Mouse (Mus musculus) heart, embryonic 14.5 days (tissue): ENCODE data around the gene Onecut3. TPM values are rescaled to one million over a fixed set of nuclear protein-coding genes. Genes with fewer than 3 reads are reported as not detected.
A peak's percentile ranks its signal among the peaks of the same experiment; 100 is the strongest.

Experiments used
- ATAC-seq: fragments of 200-750 bp; cut with Nextera tagmentation; 2 replicates; pipeline ENCODE4 v1.8.0; 2017; ENCODE audit warnings: low read depth, moderate TSS enrichment; ENCODE audit not compliant: insufficient number of reproducible peaks, insufficient read depth, low FRiP score
- H3K27ac ChIP-seq, 2 experiments: fragments of 200-500 bp in 1 of 2; fragments of 300-500 bp in 1 of 2; sonication (generic) in 1 of 2; replicated peaks in 1 of 2; 2 replicates each; pipeline ENCODE4 v1.5.1; 2012 to 2014; ENCODE audit warnings: low read depth in 2 of 2, low read length in 2 of 2, control low read depth in 1 of 2, mild to moderate bottlenecking in 1 of 2, mixed read lengths in 1 of 2; ENCODE audit not compliant: control insufficient read depth in 1 of 2, insufficient read depth in 1 of 2
- H3K27me3 ChIP-seq: fragments of 300-500 bp; sonication (generic); 2 replicates; pipeline ENCODE4 v1.6.1; 2014; ENCODE audit warnings: mild to moderate bottlenecking, low read length, control low read depth; ENCODE audit not compliant: control insufficient read depth, insufficient read depth
- H3K36me3 ChIP-seq: fragments of 300-500 bp; sonication (generic); 2 replicates; pipeline ENCODE4 v1.6.1; 2014; ENCODE audit warnings: mild to moderate bottlenecking, control low read depth, low read length, mixed read lengths; ENCODE audit not compliant: control insufficient read depth, insufficient read depth
- H3K4me1 ChIP-seq, 2 experiments: fragments of 200-500 bp in 1 of 2; fragments of 300-500 bp in 1 of 2; sonication (generic) in 1 of 2; 2 replicates each; pipeline ENCODE4 v1.6.1; 2012 to 2014; ENCODE audit warnings: low read length in 2 of 2, control low read depth in 1 of 2, mixed read lengths in 1 of 2; ENCODE audit not compliant: control insufficient read depth in 2 of 2, insufficient read depth in 2 of 2
- H3K4me2 ChIP-seq: fragments of 300-500 bp; sonication (generic); 2 replicates; pipeline ENCODE4 v1.6.1; 2014; ENCODE audit warnings: mild to moderate bottlenecking, low read length
- H3K4me3 ChIP-seq, 2 experiments: fragments of 200-500 bp in 1 of 2; fragments of 300-500 bp in 1 of 2; sonication (generic) in 1 of 2; 2 replicates each; pipeline ENCODE4 v1.5.1; 2012 to 2014; ENCODE audit warnings: low read length in 2 of 2, mild to moderate bottlenecking in 2 of 2, control low read depth in 1 of 2, low read depth in 1 of 2, moderate library complexity in 1 of 2; ENCODE audit not compliant: control insufficient read depth in 1 of 2, insufficient read depth in 1 of 2
- H3K9ac ChIP-seq: fragments of 300-500 bp; sonication (generic); 2 replicates; pipeline ENCODE4 v1.6.1; 2014; ENCODE audit warnings: mild to moderate bottlenecking, low read length
- H3K9me3 ChIP-seq: fragments of 300-500 bp; sonication (generic); 2 replicates; pipeline ENCODE4 v1.6.1; 2016; ENCODE audit warnings: low read length, control low read depth; ENCODE audit not compliant: control insufficient read depth
- WGBS: fragments of 180-500 bp; shearing (Covaris S2); extraction: QIAGEN DNeasy Blood & Tissue Kit; methylation state at CpG from one replicate; pipeline ENCODE4 v1.1.7; 2014; 5-methylcytosine and 5-hydroxymethylcytosine counted together
- polyA plus RNA-seq: library from polyadenylated mRNA; unstranded; fragments of >200 nt; fragmentation: Nextera tagmentation; extraction: Ambion mirVana; gene quantifications from 2 replicates; pipeline ENCODE4 v1.2.1, GENCODE M21; 2014

Onecut3 gene
- not detected in 2 replicates for polyA plus RNA-seq

DNA sequence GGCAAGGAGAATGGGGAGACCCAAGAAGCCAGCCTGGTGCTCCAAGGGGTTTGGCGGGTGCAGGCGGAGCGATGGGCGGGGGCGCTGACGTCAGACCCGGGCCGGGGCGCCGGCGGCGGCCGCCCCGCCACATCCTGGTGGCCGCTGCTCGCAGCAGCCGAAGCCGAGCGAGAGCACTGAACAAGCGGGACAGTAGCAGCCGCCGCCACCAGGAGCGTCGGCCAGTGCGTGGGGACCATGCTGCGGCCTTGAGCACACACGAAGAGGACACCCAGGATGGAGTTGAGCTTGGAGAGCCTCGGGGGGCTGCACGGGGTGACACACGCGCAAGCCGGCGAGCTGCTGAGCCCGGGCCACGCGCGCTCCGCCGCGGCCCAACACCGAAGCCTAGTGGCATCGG lies at the start of gene Onecut3:
Onecut3 (plus strand) TSS at position 104 of the 400 bp plus-strand sequence.
- peaks cover 4 to 20% of the 10 kb centered on the region in 2 experiments; a peak in 3 of 4 replicates for H3K4me1 ChIP-seq
- no peak within 1 kb of the TSS for H3K27ac ChIP-seq
- H3K27me3 ChIP-seq: peaks cover 98% of the 10 kb centered on the region
- peak within 1 kb of the TSS; percentile 85 for H3K4me2 ChIP-seq
- no peaks in the 10 kb centered on the region for H3K9me3 ChIP-seq
- peak; percentile 25; the same call in 1 of the 2 replicates for ATAC-seq
- no peaks in the 10 kb centered on the region for H3K36me3 ChIP-seq
- peak within 1 kb of the TSS; percentile 40 to 47 for H3K4me3 ChIP-seq
- WGBS: 2% methylated on average over 42 of the region's 42 CpGs
- peak within 1 kb of the TSS; percentile 60 for H3K9ac ChIP-seq

- H3K36me3 ChIP-seq: no peaks in the 10 kb centered on the region
- ATAC-seq: no peak
Observed at GRCm38 (mm10) chr10:80445052-80445451, 49.6 kb upstream of the Onecut3 start.

GRCm38 (mm10) chr10:80445898-80446601 lies 48.6 kb upstream of the Onecut3 start:
- H3K9ac ChIP-seq: no peak overlapping the region
- 7% methylated on average over 26 of the region's 26 CpGs for WGBS
- H3K27me3 ChIP-seq: peaks cover 9% of the 10 kb centered on the region; the same call in 1 of the 2 replicates

More at GRCm38 (mm10) chr10:80445052-80445451, 49.6 kb upstream of the Onecut3 start:
- Histone ChIP-seq H3K4me1 (peaks cover 0 to 2% of the 10 kb centered on the region in 2 experiments; a peak in 1 of 4 replicates), H3K27me3 (0 out of 2 replicates have a peak, but pooled peaks cover 2% of the 10 kb centered on the region), H3K9ac (no peak overlapping the region), H3K9me3 (no peaks in the 10 kb centered on the region), H3K4me3 (no peak overlapping the region), H3K27ac (no peak overlapping the region), H3K4me2 (no peak overlapping the region)
- WGBS: 45% methylated on average over 1 of the region's 1 CpGs

DNA sequence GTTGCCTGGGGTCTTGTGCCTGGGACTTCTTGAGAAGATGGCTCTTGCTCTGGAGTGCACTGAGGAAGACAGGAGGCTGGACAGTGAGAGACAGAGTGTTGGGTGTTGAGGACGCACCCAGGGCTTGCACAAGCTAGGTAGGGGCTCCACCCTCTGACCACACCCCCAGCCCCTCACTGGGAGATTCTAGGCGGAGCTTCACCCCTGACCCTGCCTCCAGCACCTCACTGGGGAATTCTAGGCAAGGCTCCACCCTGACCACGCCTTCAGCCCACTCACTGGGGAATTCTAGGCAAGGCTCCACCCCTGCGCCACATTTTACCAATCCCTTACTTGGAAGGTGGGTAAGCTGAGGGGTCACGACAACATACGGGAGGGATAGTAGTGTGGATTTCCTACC lies 44.0 kb upstream of the Onecut3 start:
- WGBS: 10% methylated on average over 6 of the region's 6 CpGs
- H3K27ac ChIP-seq: no peak overlapping the region
- no peak overlapping the region for H3K4me3 ChIP-seq
- peak; percentile 14; the same call in 1 of the 2 replicates for ATAC-seq
- no peaks in the 10 kb centered on the region for H3K9me3 ChIP-seq
- no peaks in the 10 kb centered on the region for H3K36me3 ChIP-seq
- no peak overlapping the region for H3K9ac ChIP-seq
- H3K4me2 ChIP-seq: no peak overlapping the region
- H3K27me3 ChIP-seq: peaks cover 11% of the 10 kb centered on the region; the same call in 1 of the 2 replicates
- H3K4me1 ChIP-seq: peaks cover 0 to 2% of the 10 kb centered on the region in 2 experiments; a peak in 1 of 4 replicates

More at GRCm38 (mm10) chr10:80445898-80446601, 48.6 kb upstream of the Onecut3 start:
- H3K4me3 ChIP-seq: no peak overlapping the region
- no peak overlapping the region for H3K27ac ChIP-seq
- H3K4me1 ChIP-seq: peaks cover 0 to 2% of the 10 kb centered on the region in 2 experiments; a peak in 1 of 4 replicates
- no peaks in the 10 kb centered on the region for H3K9me3 ChIP-seq
- no peak for ATAC-seq
- H3K36me3 ChIP-seq: no peaks in the 10 kb centered on the region
- no peak overlapping the region; the same call in 1 of the 2 replicates for H3K4me2 ChIP-seq

GRCm38 (mm10) chr10:80453601-80454000 lies 41.0 kb upstream of the Onecut3 start:
- ATAC-seq: no peak
- Histone ChIP-seq H3K27ac (no peak overlapping the region), H3K36me3 (no peaks in the 10 kb centered on the region), H3K4me3 (no peak overlapping the region), H3K4me2 (no peak overlapping the region), H3K4me1 (no peaks in the 10 kb centered on the region), H3K9me3 (no peaks in the 10 kb centered on the region), H3K27me3 (peaks cover 8% of the 10 kb centered on the region; the same call in 1 of the 2 replicates), H3K9ac (no peak overlapping the region)
- WGBS: 31% methylated on average over 10 of the region's 10 CpGs

- Histone ChIP-seq H3K4me1 (no peaks in the 10 kb centered on the region), H3K9me3 (no peaks in the 10 kb centered on the region), H3K4me2 (no peak overlapping the region), H3K27me3 (peaks cover 8% of the 10 kb centered on the region; the same call in 1 of the 2 replicates), H3K4me3 (no peak overlapping the region), H3K27ac (no peak overlapping the region), H3K36me3 (no peaks in the 10 kb centered on the region), H3K9ac (no peak overlapping the region)
- ATAC-seq: no peak
- 71% methylated on average over 5 of the region's 5 CpGs for WGBS
Observed at GRCm38 (mm10) chr10:80454781-80455180, 39.9 kb upstream of the Onecut3 start.

DNA sequence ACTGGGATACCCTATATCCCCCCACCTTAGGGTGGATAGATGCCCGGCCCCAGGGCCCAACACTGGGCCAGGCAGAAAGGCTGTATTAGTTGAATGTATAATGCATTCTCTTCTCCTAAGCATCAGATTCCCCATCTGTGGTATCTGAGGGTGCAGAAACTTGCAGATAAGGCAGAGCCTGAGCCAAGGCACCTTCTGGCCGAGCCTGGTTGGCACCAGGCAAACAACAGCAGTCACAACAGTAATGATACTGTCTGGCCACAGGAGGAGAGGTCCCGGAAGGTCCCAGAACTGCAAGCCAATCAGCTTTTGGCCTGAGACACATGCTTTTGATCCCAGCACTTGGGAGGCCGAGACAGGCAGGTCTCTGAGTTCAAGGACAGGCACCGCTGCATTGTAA lies 38.9 kb upstream of the Onecut3 start:
- Histone ChIP-seq H3K9me3 (no peaks in the 10 kb centered on the region), H3K4me3 (no peak overlapping the region), H3K4me2 (no peak overlapping the region), H3K4me1 (no peaks in the 10 kb centered on the region), H3K27ac (no peak overlapping the region), H3K36me3 (no peaks in the 10 kb centered on the region), H3K9ac (no peak overlapping the region), H3K27me3 (peaks cover 6% of the 10 kb centered on the region; the same call in 1 of the 2 replicates)
- no peak for ATAC-seq
- 86% methylated on average over 5 of the region's 5 CpGs for WGBS
